Mouse (Mus musculus): ENCODE data around the gene Pwwp2b. TPM values are rescaled to one million over a fixed set of nuclear protein-coding genes. Genes with fewer than 3 reads are reported as not detected.

Gene Pwwp2b
- total and polyA plus RNA-seq, 3 experiments, result 1.9 to 4.3 TPM; not detected in 1

- H3K9ac ChIP-seq (ENCODE audit: control insufficient read depth, low read depth, low read length, poor library complexity, severe bottlenecking), result no peak overlapping the region
- H3K36me3 ChIP-seq (ENCODE audit: control insufficient read depth in 1 of 2, insufficient read depth in 2 of 2, low read length in 2 of 2), result no peaks in the 10 kb centered on the region
- no peaks in the 10 kb centered on the region for H3K79me2 ChIP-seq (ENCODE audit: control insufficient read depth, insufficient read depth, low read length, poor library complexity)
- H3K4me1 ChIP-seq (ENCODE audit: control insufficient read depth in 1 of 2, insufficient read depth in 2 of 2, low read length in 2 of 2), result no peaks in the 10 kb centered on the region
- no peak overlapping the region for H3K27ac ChIP-seq (ENCODE audit: control insufficient read depth, low read depth, low read length)
- no peaks in the 10 kb centered on the region for H3K9me3 ChIP-seq (replicated peaks; ENCODE audit: insufficient read depth, low read length)
- no peak overlapping the region for H3K4me3 ChIP-seq (ENCODE audit: control insufficient read depth in 1 of 2, insufficient read depth in 1 of 2, low read depth in 2 of 2, low read length in 2 of 2)
- no peak for DNase-seq (ENCODE audit: low read depth, low spot score)
- no peak for TF ChIP-seq ZC3H11A (IDR thresholded peaks at IDR 0.05; ENCODE audit: low read depth, low read length)
- no peak for TF ChIP-seq ZNF384 (IDR thresholded peaks at IDR 0.05; ENCODE audit: low read depth, low read length)
- no peak for TF ChIP-seq EP300 (IDR thresholded peaks at IDR 0.05; ENCODE audit: low read depth in 1 of 2, low read length in 2 of 2)
- no peak for TF ChIP-seq ETS1 (IDR thresholded peaks at IDR 0.05; ENCODE audit: low read depth, low read length)
- no peak for TF ChIP-seq KAT2A (conservative IDR thresholded peaks at IDR 0.05; ENCODE audit: low read depth, low read length)
- no peak for TF ChIP-seq UBTF (IDR thresholded peaks at IDR 0.05; ENCODE audit: borderline replicate concordance, insufficient read depth, low read depth, low read length)
- TF ChIP-seq BHLHE40 (IDR thresholded peaks at IDR 0.05; ENCODE audit: borderline replicate concordance, low read depth, low read length), result no peak
- TF ChIP-seq NRF1 (IDR thresholded peaks at IDR 0.05; ENCODE audit: insufficient read depth, low read depth, low read length, poor library complexity, severe bottlenecking), result no peak
- no peak for TF ChIP-seq MXI1 (IDR thresholded peaks at IDR 0.05; ENCODE audit: low read depth, low read length)
- no peak for TF ChIP-seq TAL1 (IDR thresholded peaks at IDR 0.05; ENCODE audit: low read length)
- TF ChIP-seq ELF1 (IDR thresholded peaks at IDR 0.05; ENCODE audit: low read depth, low read length), result no peak
- TF ChIP-seq USF2 (IDR thresholded peaks at IDR 0.05; ENCODE audit: borderline replicate concordance in 1 of 2, insufficient read depth in 1 of 2, low read depth in 1 of 2, low read length in 2 of 2), result no peak
- no peak for TF ChIP-seq TCF12 (IDR thresholded peaks at IDR 0.05; ENCODE audit: low read depth, low read length)
- no peak for TF ChIP-seq NELFE (IDR thresholded peaks at IDR 0.05; ENCODE audit: low read depth, low read length)
- TF ChIP-seq POLR2AphosphoS2 (IDR thresholded peaks at IDR 0.05; ENCODE audit: low read length), result no peak
- no peak for TF ChIP-seq POLR2A (IDR thresholded peaks at IDR 0.05; ENCODE audit: control insufficient read depth in 1 of 2, insufficient read depth in 1 of 2, low read depth in 1 of 2, low read length in 2 of 2, poor library complexity in 1 of 2)
- TF ChIP-seq MAFK (IDR thresholded peaks at IDR 0.05; ENCODE audit: borderline replicate concordance, low read depth, low read length), result no peak
- no peak for TF ChIP-seq GABPA (IDR thresholded peaks at IDR 0.05; ENCODE audit: low read depth, low read length)
- TF ChIP-seq SIN3A (IDR thresholded peaks at IDR 0.05; ENCODE audit: low read length), result no peak
- TF ChIP-seq CHD1 (IDR thresholded peaks at IDR 0.05; ENCODE audit: low read depth, low read length), result no peak
- peaks cover 2 to 15% of the 10 kb centered on the region in 2 experiments for H3K27me3 ChIP-seq (ENCODE audit: control insufficient read depth in 1 of 2, insufficient read depth in 2 of 2, low read length in 2 of 2)
Observed at GRCm38 (mm10) chr7:139201209-139201608, 47.1 kb upstream of the Pwwp2b start.

Measured in MEL (cell line).